Mouse (Mus musculus) hindbrain, embryonic 14.5 days (tissue): ENCODE measurements around the gene Ttc27. TPM values are rescaled to one million over a fixed set of nuclear protein-coding genes. Genes with fewer than 3 reads are reported as not detected.

Experiments
- ATAC-seq: fragments of 200-750 bp; cut with Nextera tagmentation; 2 replicates; pipeline ENCODE4 v1.8.0; 2017; ENCODE audit warnings: moderate number of reproducible peaks, mild to moderate bottlenecking, moderate TSS enrichment, moderate library complexity; ENCODE audit not compliant: low FRiP score
- DNase-seq: peaks from one replicate; pipeline ENCODE4 v3.0.0-alpha.2; 2015; ENCODE audit warnings: low spot score
- H3K27ac ChIP-seq: fragments of 300-500 bp; sonication (generic); 2 replicates; pipeline ENCODE4 v1.5.1; 2014; ENCODE audit warnings: mild to moderate bottlenecking, moderate library complexity
- H3K27me3 ChIP-seq: fragments of 300-500 bp; sonication (generic); 2 replicates; pipeline ENCODE4 v1.6.1; 2014; ENCODE audit warnings: mild to moderate bottlenecking, low read length, mixed read lengths; ENCODE audit not compliant: control insufficient read depth, insufficient read depth
- H3K36me3 ChIP-seq: fragments of 300-500 bp; sonication (generic); replicated peaks from 2 replicates; pipeline ENCODE4 v1.6.1; 2014; ENCODE audit not compliant: control insufficient read depth, insufficient read depth
- H3K4me1 ChIP-seq: fragments of 300-500 bp; sonication (generic); replicated peaks from 2 replicates; pipeline ENCODE4 v1.6.1; 2014; ENCODE audit warnings: antibody characterized with exemption, low read length, mixed read lengths; ENCODE audit not compliant: control insufficient read depth, insufficient read depth
- H3K4me2 ChIP-seq: fragments of 300-500 bp; sonication (generic); replicated peaks from 2 replicates; pipeline ENCODE4 v1.6.1; 2014; ENCODE audit warnings: mild to moderate bottlenecking, moderate library complexity
- H3K4me3 ChIP-seq: fragments of 300-500 bp; sonication (generic); replicated peaks from 2 replicates; pipeline ENCODE4 v1.5.1; 2014; ENCODE audit warnings: mild to moderate bottlenecking, low read length
- H3K9ac ChIP-seq: fragments of 300-500 bp; sonication (generic); 2 replicates; pipeline ENCODE4 v1.6.1; 2014
- H3K9me3 ChIP-seq: fragments of 300-500 bp; sonication (generic); 2 replicates; pipeline ENCODE4 v1.6.1; 2016; ENCODE audit warnings: low read length; ENCODE audit not compliant: control insufficient read depth
- WGBS: fragments of 180-500 bp; shearing (Covaris S2); extraction: QIAGEN DNeasy Blood & Tissue Kit; methylation state at CpG from one replicate; pipeline ENCODE4 v1.1.7; 2014; 5-methylcytosine and 5-hydroxymethylcytosine counted together
- polyA plus RNA-seq: library from polyadenylated mRNA; unstranded; fragments of >200 nt; fragmentation: Nextera tagmentation; extraction: Ambion mirVana; gene quantifications from 2 replicates; pipeline ENCODE4 v1.2.1, GENCODE M21; 2014

Gene Ttc27
- polyA plus RNA-seq, 1 experiment from 2014 or later, result 21.2 TPM

- DNase-seq (no peak), ATAC-seq (no peak)
- no peak overlapping the region for H3K27ac ChIP-seq
- H3K27me3 ChIP-seq, result no peaks in the 10 kb centered on the region
- H3K4me3 ChIP-seq, result no peak overlapping the region
- no peaks in the 10 kb centered on the region for H3K36me3 ChIP-seq
- H3K9me3 ChIP-seq, result no peaks in the 10 kb centered on the region
- 0 out of 2 replicates have a peak, but pooled peaks cover 2% of the 10 kb centered on the region for H3K4me1 ChIP-seq
- WGBS, result 30% methylated on average over 9 of the region's 9 CpGs
- H3K9ac ChIP-seq, result no peak overlapping the region
- H3K4me2 ChIP-seq, result no peak overlapping the region
Measured at GRCm38 (mm10) chr17:74804321-74804930, 86.9 kb downstream of the Ttc27 start.

DNA sequence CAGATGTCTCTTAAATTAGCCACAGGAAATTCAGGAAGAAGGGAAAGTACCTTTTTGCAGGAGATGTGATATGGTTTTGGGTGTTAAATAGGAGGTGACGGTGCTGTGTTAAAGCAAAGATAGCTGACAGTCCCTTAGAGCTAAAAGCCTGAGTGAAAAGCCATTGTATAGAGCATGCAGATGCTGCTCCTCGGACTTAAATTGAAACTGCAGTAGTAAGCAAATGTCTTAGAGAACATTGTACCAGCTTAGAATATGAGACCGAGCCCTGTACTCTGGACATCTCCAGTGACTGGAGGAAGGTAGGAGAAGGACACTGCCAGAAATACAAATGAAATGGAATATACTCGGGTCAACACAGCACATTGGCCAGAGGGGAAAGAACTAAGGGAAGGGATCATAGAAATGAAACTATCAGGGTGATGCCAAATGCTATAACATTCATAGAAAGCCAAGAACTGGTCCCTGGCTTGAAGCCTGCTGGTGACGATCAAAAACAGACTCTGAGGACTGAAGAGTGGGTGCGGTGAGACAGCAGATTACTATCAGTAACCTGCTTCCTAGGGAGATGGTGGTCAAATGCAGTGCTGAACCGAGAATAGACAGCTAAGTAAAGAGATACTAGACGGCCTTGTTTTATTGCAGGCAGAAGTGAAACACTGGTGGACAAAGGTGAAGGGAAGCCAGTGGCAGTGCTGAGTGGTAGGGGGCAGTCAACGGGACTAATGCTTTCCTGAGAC lies 90.1 kb downstream of the Ttc27 start:
- H3K4me1 ChIP-seq, result 0 out of 2 replicates have a peak, but pooled peaks cover 2% of the 10 kb centered on the region
- no peaks in the 10 kb centered on the region for H3K36me3 ChIP-seq
- no peak overlapping the region for H3K4me2 ChIP-seq
- H3K9me3 ChIP-seq, result no peaks in the 10 kb centered on the region
- no peaks in the 10 kb centered on the region for H3K27me3 ChIP-seq
- H3K9ac ChIP-seq, result no peak overlapping the region
- no peak overlapping the region for H3K4me3 ChIP-seq
- ATAC-seq (no peak), DNase-seq (no peak)
- H3K27ac ChIP-seq, result no peak overlapping the region
- 89% methylated on average over 9 of the region's 9 CpGs for WGBS

DNA sequence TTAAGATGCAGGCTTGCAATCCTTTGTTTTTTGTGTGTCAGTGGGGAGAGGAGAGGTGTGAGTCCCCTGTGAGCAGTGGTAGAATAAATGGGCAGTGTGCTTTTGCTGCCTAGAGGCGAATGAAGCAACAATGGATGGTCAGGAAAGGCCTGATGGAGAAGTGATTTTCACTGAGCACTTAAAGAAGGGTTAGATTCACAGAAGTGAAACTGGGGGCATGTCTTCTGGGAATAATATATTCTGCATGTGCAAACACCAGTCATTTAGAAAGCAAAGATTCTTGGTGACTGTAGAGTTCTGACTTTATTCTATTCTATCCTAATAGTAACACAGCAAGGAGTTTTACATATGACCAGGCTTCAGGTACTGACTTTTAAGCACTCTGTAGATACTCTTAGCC lies 90.8 kb downstream of the Ttc27 start:
- H3K9me3 ChIP-seq, result no peaks in the 10 kb centered on the region
- H3K36me3 ChIP-seq, result no peaks in the 10 kb centered on the region
- no peak overlapping the region for H3K4me2 ChIP-seq
- no peak for ATAC-seq
- no peak overlapping the region for H3K4me3 ChIP-seq
- DNase-seq, result no peak
- no peaks in the 10 kb centered on the region for H3K27me3 ChIP-seq
- WGBS, result 83% methylated on average over 1 of the region's 1 CpGs
- no peak overlapping the region for H3K9ac ChIP-seq
- no peak overlapping the region for H3K27ac ChIP-seq
- H3K4me1 ChIP-seq, result 0 out of 2 replicates have a peak, but pooled peaks cover 2% of the 10 kb centered on the region

DNA sequence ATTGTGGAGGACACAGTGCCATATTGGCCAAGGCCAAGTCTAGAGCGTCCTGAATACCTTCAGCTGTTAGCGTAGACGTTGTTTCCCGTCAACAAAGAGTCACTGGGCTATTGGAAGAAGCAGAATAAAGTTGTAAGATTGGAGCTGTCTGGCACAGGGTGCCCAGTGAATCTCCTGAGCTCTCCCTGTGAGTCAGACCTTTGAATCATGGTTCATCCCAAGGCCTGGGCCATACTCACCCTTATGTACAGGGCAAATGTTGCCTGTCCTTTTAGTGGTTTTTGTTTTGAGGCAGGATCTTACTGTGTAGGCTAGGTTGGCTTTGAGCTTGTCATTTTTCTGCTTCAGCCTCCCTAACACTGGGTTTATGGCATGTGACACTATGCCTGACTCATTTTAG lies 91.4 kb downstream of the Ttc27 start:
- ATAC-seq, result no peak
- H3K27me3 ChIP-seq, result no peaks in the 10 kb centered on the region
- H3K9ac ChIP-seq, result no peak overlapping the region
- 94% methylated on average over 4 of the region's 4 CpGs for WGBS
- H3K9me3 ChIP-seq, result no peaks in the 10 kb centered on the region
- no peak for DNase-seq
- no peak overlapping the region for H3K4me3 ChIP-seq
- H3K4me1 ChIP-seq, result 0 out of 2 replicates have a peak, but pooled peaks cover 2% of the 10 kb centered on the region
- no peak overlapping the region for H3K27ac ChIP-seq
- H3K36me3 ChIP-seq, result no peaks in the 10 kb centered on the region
- H3K4me2 ChIP-seq, result no peak overlapping the region

GRCm38 (mm10) chr17:74810892-74811625 lies 93.5 kb downstream of the Ttc27 start:
- H3K27me3 ChIP-seq, result no peaks in the 10 kb centered on the region
- no peaks in the 10 kb centered on the region for H3K36me3 ChIP-seq
- no peak overlapping the region for H3K27ac ChIP-seq
- DNase-seq, result peak; percentile 70
- H3K4me1 ChIP-seq, result no peaks in the 10 kb centered on the region
- H3K9me3 ChIP-seq, result no peaks in the 10 kb centered on the region; the same call in 1 of the 2 replicates
- no peak overlapping the region for H3K4me2 ChIP-seq
- ATAC-seq, result 0 out of 2 replicates have a peak, but pooled peaks have one; percentile 48
- H3K4me3 ChIP-seq, result no peak overlapping the region
- 56% methylated on average over 3 of the region's 3 CpGs for WGBS
- no peak overlapping the region for H3K9ac ChIP-seq

DNA sequence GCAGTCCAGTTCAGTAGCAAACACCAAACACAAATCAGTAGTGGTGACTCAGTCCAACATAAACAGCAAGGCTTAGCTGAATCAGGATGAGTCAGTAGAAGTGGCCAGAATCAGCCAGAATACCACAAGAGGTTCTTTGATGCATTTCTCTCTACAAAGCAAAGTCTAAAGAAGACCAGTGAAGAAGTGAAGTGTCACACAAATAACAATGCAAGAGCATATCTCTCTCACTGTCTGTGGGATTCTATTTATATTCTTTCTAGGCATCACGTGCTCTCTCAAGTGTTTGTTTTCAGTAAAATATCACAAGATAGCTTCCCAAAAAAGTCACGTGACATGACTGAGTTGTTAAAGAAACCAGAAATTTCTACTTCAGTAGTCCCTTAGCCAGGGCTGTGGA lies 102.2 kb downstream of the Ttc27 start:
- ATAC-seq, result no peak
- Histone ChIP-seq H3K9me3 (peaks cover 6% of the 10 kb centered on the region; the same call in 1 of the 2 replicates), H3K4me3 (no peak overlapping the region), H3K36me3 (no peaks in the 10 kb centered on the region), H3K4me1 (no peaks in the 10 kb centered on the region), H3K9ac (no peak overlapping the region), H3K27ac (no peak overlapping the region), H3K27me3 (no peaks in the 10 kb centered on the region), H3K4me2 (no peak overlapping the region)
- 92% methylated on average over 2 of the region's 2 CpGs for WGBS
- no peak for DNase-seq

- Histone ChIP-seq H3K27me3 (no peaks in the 10 kb centered on the region), H3K9ac (no peak overlapping the region), H3K27ac (no peak overlapping the region), H3K36me3 (no peaks in the 10 kb centered on the region), H3K9me3 (no peaks in the 10 kb centered on the region), H3K4me3 (no peak overlapping the region), H3K4me2 (no peak overlapping the region), H3K4me1 (no peaks in the 10 kb centered on the region)
- ATAC-seq (no peak), DNase-seq (no peak)
- 92% methylated on average over 2 of the region's 2 CpGs for WGBS
Measured at GRCm38 (mm10) chr17:74830851-74831250, 113.3 kb downstream of the Ttc27 start.

- Histone ChIP-seq H3K4me2 (no peak overlapping the region), H3K9me3 (0 out of 2 replicates have a peak, but pooled peaks cover 4% of the 10 kb centered on the region), H3K9ac (no peak overlapping the region), H3K4me3 (no peak overlapping the region), H3K27me3 (no peaks in the 10 kb centered on the region), H3K36me3 (no peaks in the 10 kb centered on the region), H3K27ac (no peak overlapping the region), H3K4me1 (no peaks in the 10 kb centered on the region)
- DNase-seq (no peak), ATAC-seq (no peak)
- WGBS, result 75% methylated on average over 3 of the region's 3 CpGs
Measured at GRCm38 (mm10) chr17:74841721-74842120, 124.2 kb downstream of the Ttc27 start.

DNA sequence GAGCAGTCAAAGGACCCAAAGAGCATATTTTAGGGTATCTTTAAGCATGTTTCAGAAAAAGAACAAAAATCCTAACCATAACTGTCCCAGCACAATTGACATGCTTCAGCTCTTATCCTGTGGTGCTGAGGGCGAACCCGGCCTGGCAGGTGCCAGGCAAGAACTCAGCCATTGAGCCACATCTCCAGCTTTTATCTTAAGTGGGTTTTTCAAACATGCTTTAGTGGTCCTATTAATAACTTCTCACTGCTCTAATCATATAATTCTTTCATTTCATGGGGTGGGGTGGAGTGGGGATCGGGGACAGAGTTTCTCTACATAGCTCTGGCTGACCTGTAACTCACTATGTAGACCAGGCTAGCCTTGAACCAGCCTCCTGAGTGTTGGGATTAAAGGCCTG lies 125.1 kb downstream of the Ttc27 start:
- no peak for DNase-seq
- ATAC-seq, result no peak
- Histone ChIP-seq H3K4me1 (no peaks in the 10 kb centered on the region), H3K4me3 (no peak overlapping the region), H3K9ac (no peak overlapping the region), H3K27ac (no peak overlapping the region), H3K4me2 (no peak overlapping the region), H3K27me3 (no peaks in the 10 kb centered on the region), H3K9me3 (0 out of 2 replicates have a peak, but pooled peaks cover 4% of the 10 kb centered on the region), H3K36me3 (no peaks in the 10 kb centered on the region)
- WGBS, result 95% methylated on average over 3 of the region's 3 CpGs
